In genomic region chr7:140840750-140841735, GRCm38 (mm10) we compare ENCODE assay signal across 20 mouse cellular contexts. TPM values are rescaled to one million over a fixed set of nuclear protein-coding genes. Genes with fewer than 3 reads are reported as not detected.
DNase-seq lines count a peak whose midpoint lies in the region; ATAC-seq and TF ChIP-seq lines count a peak whose summit lies in the region.
"Had no signal": no experiment of that assay in that cellular context is flagged by ENCODE, and none has a peak within 500 bp of the region (broad histone marks: within the 10 kb centered on the region; RNA-seq: fewer than 3 reads in every experiment).

No protein-coding gene starts in this region.

- no peak overlapping the region for H3K4me2 ChIP-seq in midbrain, embryonic 11.5 days
- no peak overlapping the region for H3K4me2 ChIP-seq in midbrain, postnatal 0 days (ENCODE audit: low read depth, low read length, poor library complexity, severe bottlenecking)
- H3K4me2 ChIP-seq in stomach, embryonic 16.5 days (ENCODE audit: low read depth, low read length) = no peak overlapping the region
- H3K4me2 ChIP-seq in hindbrain, embryonic 16.5 days (ENCODE audit: low read length) = no peak overlapping the region
- no peak overlapping the region for H3K4me2 ChIP-seq in forebrain, embryonic 13.5 days
- H3K4me2 ChIP-seq: embryonic facial prominence, embryonic 12.5 days; hindbrain, embryonic 15.5 days; liver, embryonic 11.5 days had no signal

- no peaks in the 10 kb centered on the region for H3K36me3 ChIP-seq in midbrain, embryonic 11.5 days (ENCODE audit: control insufficient read depth, insufficient read depth, low read length)
- no peaks in the 10 kb centered on the region for H3K36me3 ChIP-seq in midbrain, postnatal 0 days (ENCODE audit: insufficient read depth, low read length)
- no peaks in the 10 kb centered on the region for H3K36me3 ChIP-seq in stomach, embryonic 16.5 days (ENCODE audit: control insufficient read depth, insufficient read depth, low read length)
- H3K36me3 ChIP-seq in hindbrain, embryonic 16.5 days (ENCODE audit: control insufficient read depth, insufficient read depth, low read length) = no peaks in the 10 kb centered on the region
- H3K36me3 ChIP-seq in forebrain, embryonic 13.5 days (ENCODE audit: poor library complexity, severe bottlenecking) = no peaks in the 10 kb centered on the region
- H3K36me3 ChIP-seq: embryonic facial prominence, embryonic 12.5 days; hindbrain, embryonic 15.5 days; midbrain, embryonic 10.5 days had no signal

- 39% methylated on average over 19 of the region's 19 CpGs for WGBS in midbrain, embryonic 11.5 days
- 40% methylated on average over 19 of the region's 19 CpGs for WGBS in midbrain, postnatal 0 days
- 39% methylated on average over 16 of the region's 19 CpGs for WGBS in stomach, embryonic 16.5 days
- WGBS in hindbrain, embryonic 16.5 days = 42% methylated on average over 19 of the region's 19 CpGs
- WGBS in forebrain, embryonic 13.5 days = 42% methylated on average over 19 of the region's 19 CpGs

- DNase-seq in heart, adult 11 months = peak; percentile 73
- no peak for DNase-seq in heart, adult 8-10 months (ENCODE audit: low spot score)
- DNase-seq in midbrain, embryonic 11.5 days (ENCODE audit: low spot score, missing footprints) = peak; percentile 62
- no peak for DNase-seq in midbrain, postnatal 0 days (ENCODE audit: low spot score)
- DNase-seq in brain, adult 2 months (ENCODE audit: low read depth, low spot score) = peak; percentile 55
- DNase-seq: cerebellum, adult 9-10 months; heart, adult 18-20 months; right cerebral cortex, postnatal 14 days; thymus, postnatal 25 days had no signal

- no peak overlapping the region for H3K4me3 ChIP-seq in midbrain, embryonic 11.5 days (ENCODE audit: low read depth, low read length)
- no peak overlapping the region for H3K4me3 ChIP-seq in midbrain, postnatal 0 days (ENCODE audit: low read depth, low read length)
- no peak overlapping the region for H3K4me3 ChIP-seq in stomach, embryonic 16.5 days (replicated peaks; ENCODE audit: low read length)
- H3K4me3 ChIP-seq in hindbrain, embryonic 16.5 days (ENCODE audit: low read length) = no peak overlapping the region
- H3K4me3 ChIP-seq in forebrain, embryonic 13.5 days = no peak overlapping the region
- H3K4me3 ChIP-seq: embryonic facial prominence, embryonic 12.5 days; hindbrain, embryonic 15.5 days; midbrain, embryonic 10.5 days had no signal

- H3K27ac ChIP-seq in midbrain, embryonic 11.5 days (ENCODE audit: low read depth, low read length) = no peak overlapping the region
- no peak overlapping the region for H3K27ac ChIP-seq in midbrain, postnatal 0 days (ENCODE audit: low read depth, low read length)
- no peak overlapping the region for H3K27ac ChIP-seq in stomach, embryonic 16.5 days (ENCODE audit: low read length)
- no peak overlapping the region for H3K27ac ChIP-seq in hindbrain, embryonic 16.5 days (ENCODE audit: low read depth, low read length)
- H3K27ac ChIP-seq in forebrain, embryonic 13.5 days = no peak overlapping the region
- H3K27ac ChIP-seq: embryonic facial prominence, embryonic 12.5 days; hindbrain, embryonic 15.5 days; midbrain, embryonic 10.5 days had no signal

- no peaks in the 10 kb centered on the region; the same call in 1 of the 2 replicates for H3K4me1 ChIP-seq in midbrain, embryonic 11.5 days (ENCODE audit: control insufficient read depth, insufficient read depth, low read length)
- H3K4me1 ChIP-seq in midbrain, postnatal 0 days (ENCODE audit: insufficient read depth, low read length) = no peaks in the 10 kb centered on the region
- H3K4me1 ChIP-seq in stomach, embryonic 16.5 days (ENCODE audit: control insufficient read depth, insufficient read depth, low read length) = no peaks in the 10 kb centered on the region
- H3K4me1 ChIP-seq in hindbrain, embryonic 16.5 days (ENCODE audit: control insufficient read depth, insufficient read depth, low read depth, low read length) = no peaks in the 10 kb centered on the region
- H3K4me1 ChIP-seq in forebrain, embryonic 13.5 days = no peaks in the 10 kb centered on the region; the same call in 1 of the 2 replicates
- H3K4me1 ChIP-seq: embryonic facial prominence, embryonic 12.5 days; hindbrain, embryonic 15.5 days had no signal

- no peak for TF ChIP-seq CTCF in midbrain, postnatal 0 days (IDR thresholded peaks at IDR 0.05)

- 0 out of 2 replicates have a peak, but pooled peaks cover 2% of the 10 kb centered on the region for H3K27me3 ChIP-seq in midbrain, embryonic 11.5 days (ENCODE audit: control insufficient read depth, insufficient read depth, low read length)
- 0 out of 2 replicates have a peak, but pooled peaks cover 6% of the 10 kb centered on the region for H3K27me3 ChIP-seq in midbrain, postnatal 0 days (ENCODE audit: insufficient read depth, low read length)
- no peaks in the 10 kb centered on the region; the same call in none of the 2 replicates for H3K27me3 ChIP-seq in stomach, embryonic 16.5 days (ENCODE audit: control insufficient read depth, insufficient read depth, low read length)
- H3K27me3 ChIP-seq in hindbrain, embryonic 16.5 days (replicated peaks; ENCODE audit: control insufficient read depth, insufficient read depth, low read length) = 0 out of 2 replicates have a peak, but pooled peaks cover 6% of the 10 kb centered on the region
- peaks cover 44% of the 10 kb centered on the region for H3K27me3 ChIP-seq in forebrain, embryonic 13.5 days

- H3K9ac ChIP-seq in midbrain, embryonic 11.5 days (ENCODE audit: low read length) = no peak overlapping the region
- H3K9ac ChIP-seq in midbrain, postnatal 0 days (replicated peaks; ENCODE audit: low read length, poor library complexity, severe bottlenecking) = no peak overlapping the region
- H3K9ac ChIP-seq in stomach, embryonic 16.5 days (ENCODE audit: low read length) = no peak overlapping the region
- H3K9ac ChIP-seq in hindbrain, embryonic 16.5 days (ENCODE audit: low read depth, low read length) = no peak overlapping the region
- no peak overlapping the region for H3K9ac ChIP-seq in forebrain, embryonic 13.5 days
- H3K9ac ChIP-seq: embryonic facial prominence, embryonic 12.5 days; hindbrain, embryonic 15.5 days had no signal

- no peaks in the 10 kb centered on the region for H3K9me3 ChIP-seq in midbrain, embryonic 11.5 days (ENCODE audit: control insufficient read depth, low read length)
- H3K9me3 ChIP-seq in midbrain, postnatal 0 days (ENCODE audit: low read length) = no peaks in the 10 kb centered on the region
- no peaks in the 10 kb centered on the region for H3K9me3 ChIP-seq in stomach, embryonic 16.5 days (replicated peaks; ENCODE audit: control insufficient read depth, low read length)
- no peaks in the 10 kb centered on the region for H3K9me3 ChIP-seq in hindbrain, embryonic 16.5 days (ENCODE audit: control insufficient read depth, low read length)
- no peaks in the 10 kb centered on the region for H3K9me3 ChIP-seq in forebrain, embryonic 13.5 days (replicated peaks)
- H3K9me3 ChIP-seq: embryonic facial prominence, embryonic 12.5 days; hindbrain, embryonic 15.5 days; midbrain, embryonic 10.5 days had no signal

- ATAC-seq in midbrain, embryonic 11.5 days (ENCODE audit: low FRiP score) = no peak
- ATAC-seq in midbrain, postnatal 0 days (ENCODE audit: low FRiP score) = no peak
- ATAC-seq in stomach, embryonic 16.5 days (ENCODE audit: insufficient read depth, low FRiP score) = peak; percentile 44; the same call in 1 of the 2 replicates
- ATAC-seq in hindbrain, embryonic 16.5 days = no peak
- ATAC-seq in forebrain, embryonic 13.5 days = no peak

RNA-seq across cellular contexts. Expression of gene Scgb1c1, which starts 4.3 kb away (rescaled TPM):
- total RNA-seq in heart, adult 8-10 months (2022) = 10 to 100 TPM; 26.3 to 49.2 (median 37.1) TPM
- polyA plus RNA-seq in midbrain, embryonic 11.5 days (2014; fragmentation: Nextera tagmentation; extraction: Ambion mirVana) = not detected in 2 replicates
- total RNA-seq in midbrain, postnatal 0 days (2014; rRNA removed) = not detected in 2 replicates
- not detected in 2 replicates for polyA plus RNA-seq in midbrain, postnatal 0 days (2015; fragmentation: Nextera tagmentation; extraction: Ambion mirVana)
- not detected in 2 replicates for polyA plus RNA-seq in stomach, embryonic 16.5 days (2015; fragmentation: Nextera tagmentation; extraction: Ambion mirVana)
- not detected in 2 replicates for polyA plus RNA-seq in hindbrain, embryonic 16.5 days (2015; fragmentation: Nextera tagmentation; extraction: Ambion mirVana)
- polyA plus RNA-seq in forebrain, embryonic 13.5 days (2015; fragmentation: Nextera tagmentation; extraction: Ambion mirVana) = not detected in 2 replicates
- total RNA-seq: left cerebral cortex, postnatal 10 days had no signal
- polyA plus RNA-seq: embryonic facial prominence, embryonic 12.5 days; forebrain, embryonic 11.5 days; hindbrain, embryonic 15.5 days; kidney, embryonic 14.5 days; liver, embryonic 11.5 days; midbrain, embryonic 10.5 days had no signal

RNA-seq across cellular contexts. Expression of gene Urah, which starts 6.2 kb away (rescaled TPM):
- 1 to 10 TPM in 2 of 4 experiments, under 1 TPM in 2; 0.79 to 3.2 (median 1.4) TPM for total RNA-seq in heart, adult 8-10 months (2022)
- polyA plus RNA-seq in midbrain, embryonic 11.5 days (2014; fragmentation: Nextera tagmentation; extraction: Ambion mirVana) = not detected in 2 replicates
- total RNA-seq in midbrain, postnatal 0 days (2014; rRNA removed) = 0.71 TPM in 1 of 2 replicates, not detected in the other
- polyA plus RNA-seq in midbrain, postnatal 0 days (2015; fragmentation: Nextera tagmentation; extraction: Ambion mirVana) = 0.23 and 0.26 TPM in 2 replicates
- 26.7 and 34.7 TPM in 2 replicates for polyA plus RNA-seq in stomach, embryonic 16.5 days (2015; fragmentation: Nextera tagmentation; extraction: Ambion mirVana)
- polyA plus RNA-seq in hindbrain, embryonic 16.5 days (2015; fragmentation: Nextera tagmentation; extraction: Ambion mirVana) = not detected in 2 replicates
- not detected in 2 replicates for polyA plus RNA-seq in forebrain, embryonic 13.5 days (2015; fragmentation: Nextera tagmentation; extraction: Ambion mirVana)

RNA-seq across cellular contexts. Expression of gene Odf3, which starts 6.6 kb away (rescaled TPM):
- total RNA-seq in heart, adult 8-10 months (2022) = not detected
- not detected in 2 replicates for polyA plus RNA-seq in midbrain, embryonic 11.5 days (2014; fragmentation: Nextera tagmentation; extraction: Ambion mirVana)
- not detected in 2 replicates for total RNA-seq in midbrain, postnatal 0 days (2014; rRNA removed)
- 0.17 and 0.22 TPM in 2 replicates for polyA plus RNA-seq in midbrain, postnatal 0 days (2015; fragmentation: Nextera tagmentation; extraction: Ambion mirVana)
- 0.08 TPM in 1 of 2 replicates, not detected in the other for polyA plus RNA-seq in stomach, embryonic 16.5 days (2015; fragmentation: Nextera tagmentation; extraction: Ambion mirVana)
- polyA plus RNA-seq in hindbrain, embryonic 16.5 days (2015; fragmentation: Nextera tagmentation; extraction: Ambion mirVana) = 0.21 and 0.29 TPM in 2 replicates
- not detected in 2 replicates for polyA plus RNA-seq in forebrain, embryonic 13.5 days (2015; fragmentation: Nextera tagmentation; extraction: Ambion mirVana)
- total RNA-seq: heart, adult 18-20 months; left cerebral cortex, postnatal 10 days had no signal
- polyA plus RNA-seq: embryonic facial prominence, embryonic 12.5 days; forebrain, embryonic 11.5 days; heart, postnatal 0 days; hindbrain, embryonic 15.5 days; kidney, embryonic 14.5 days; liver, embryonic 11.5 days; midbrain, embryonic 10.5 days had no signal

RNA-seq across cellular contexts. Expression of gene Gm45785, which starts 15.1 kb away (rescaled TPM):
- not detected for total RNA-seq in heart, adult 8-10 months (2022)
- not detected in 2 replicates for polyA plus RNA-seq in midbrain, embryonic 11.5 days (2014; fragmentation: Nextera tagmentation; extraction: Ambion mirVana)
- 0.27 and 2.5 TPM in 2 replicates for total RNA-seq in midbrain, postnatal 0 days (2014; rRNA removed)
- 0.20 TPM in 1 of 2 replicates, not detected in the other for polyA plus RNA-seq in midbrain, postnatal 0 days (2015; fragmentation: Nextera tagmentation; extraction: Ambion mirVana)
- polyA plus RNA-seq in stomach, embryonic 16.5 days (2015; fragmentation: Nextera tagmentation; extraction: Ambion mirVana) = not detected in 2 replicates
- 0.19 TPM in 1 of 2 replicates, not detected in the other for polyA plus RNA-seq in hindbrain, embryonic 16.5 days (2015; fragmentation: Nextera tagmentation; extraction: Ambion mirVana)
- polyA plus RNA-seq in forebrain, embryonic 13.5 days (2015; fragmentation: Nextera tagmentation; extraction: Ambion mirVana) = not detected in 2 replicates
- total RNA-seq: heart, adult 18-20 months had no signal
- polyA plus RNA-seq: embryonic facial prominence, embryonic 12.5 days; forebrain, embryonic 11.5 days; heart, postnatal 0 days; hindbrain, embryonic 15.5 days; kidney, embryonic 14.5 days; liver, embryonic 11.5 days; midbrain, embryonic 10.5 days had no signal

RNA-seq across cellular contexts. Expression of gene Ric8a, which starts 15.7 kb away (rescaled TPM):
- 10 to 100 TPM; 22.3 to 24.4 (median 23.3) TPM for total RNA-seq in heart, adult 8-10 months (2022)
- 60.4 and 65.5 TPM in 2 replicates for polyA plus RNA-seq in midbrain, embryonic 11.5 days (2014; fragmentation: Nextera tagmentation; extraction: Ambion mirVana)
- 81.2 and 127 TPM in 2 replicates for total RNA-seq in midbrain, postnatal 0 days (2014; rRNA removed)
- 91.8 and 98.1 TPM in 2 replicates for polyA plus RNA-seq in midbrain, postnatal 0 days (2015; fragmentation: Nextera tagmentation; extraction: Ambion mirVana)
- polyA plus RNA-seq in stomach, embryonic 16.5 days (2015; fragmentation: Nextera tagmentation; extraction: Ambion mirVana) = 62.5 and 77.8 TPM in 2 replicates
- polyA plus RNA-seq in hindbrain, embryonic 16.5 days (2015; fragmentation: Nextera tagmentation; extraction: Ambion mirVana) = 110 and 112 TPM in 2 replicates
- 65.7 and 80.4 TPM in 2 replicates for polyA plus RNA-seq in forebrain, embryonic 13.5 days (2015; fragmentation: Nextera tagmentation; extraction: Ambion mirVana)

Comparison
In these comparisons a context has a peak if more than half of its experiments do, and no peak if none do; other contexts are left out.
1. DNase-seq: peak in heart, adult 11 months (single experiment), midbrain, embryonic 11.5 days (single experiment) and brain, adult 2 months (single experiment); none in heart, adult 8-10 months (single experiment) and midbrain, postnatal 0 days (single experiment).
2. RNA of gene Urah, which starts 6.2 kb away (polyA plus RNA-seq): 26.7 to 34.7 TPM in stomach, embryonic 16.5 days; 0.23 to 0.26 TPM in midbrain, postnatal 0 days, not detected in hindbrain, embryonic 16.5 days, not detected in midbrain, embryonic 11.5 days and not detected in forebrain, embryonic 13.5 days; every median in the first group is over 10 times any median in the second.